Mouse (Mus musculus): ENCODE measurements around the gene B830017H08Rik. TPM values are rescaled to one million over a fixed set of nuclear protein-coding genes. Genes with fewer than 3 reads are reported as not detected.
A peak's percentile ranks its signal among the peaks of the same experiment; 100 is the strongest.

The B830017H08Rik gene
- polyA plus RNA-seq, 2 experiments = not detected

GRCm38 (mm10) chr16:17796519-17796918, 36.4 kb upstream of the B830017H08Rik start:
- TF ChIP-seq CTCF (IDR thresholded peaks at IDR 0.05; ENCODE audit: low read depth) (no peak), EP300 (IDR thresholded peaks at IDR 0.05; ENCODE audit: low read depth) (no peak)
- H3K9ac ChIP-seq (replicated peaks) = no peak overlapping the region
- ATAC-seq (ENCODE audit: insufficient read depth) = no peak
- no peaks in the 10 kb centered on the region for H3K36me3 ChIP-seq (replicated peaks; ENCODE audit: control insufficient read depth, insufficient read depth, low read depth)
- H3K4me2 ChIP-seq (ENCODE audit: low read depth) = peak overlapping the region; percentile 49; the same call in 1 of the 2 replicates
- no peaks in the 10 kb centered on the region for H3K4me1 ChIP-seq (replicated peaks; ENCODE audit: control insufficient read depth in 2 of 2, insufficient read depth in 2 of 2, low read length in 1 of 2)
- DNase-seq (ENCODE audit: low read depth in 3 of 3, low spot score in 3 of 3) = no peak
- H3K27me3 ChIP-seq (ENCODE audit: control insufficient read depth, insufficient read depth, low read length) = peaks cover 61% of the 10 kb centered on the region
- no peak overlapping the region; a peak in 1 of 4 replicates for H3K4me3 ChIP-seq (ENCODE audit: insufficient read depth in 1 of 2, low read depth in 2 of 2, low read length in 2 of 2)
- H3K27ac ChIP-seq = no peak overlapping the region
- no peaks in the 10 kb centered on the region for H3K9me3 ChIP-seq (ENCODE audit: control insufficient read depth, low read length)

GRCm38 (mm10) chr16:17796971-17797811, 35.7 kb upstream of the B830017H08Rik start, which contains the start of gene Scarf2:
Gene Scarf2, plus strand, starts transcription at chr16:17797282.
- ATAC-seq (ENCODE audit: insufficient read depth) (peak; percentile 18; the same call in 1 of the 2 replicates), DNase-seq (ENCODE audit: low read depth in 3 of 3, low spot score in 3 of 3) (no peak)
- TF ChIP-seq CTCF (IDR thresholded peaks at IDR 0.05; ENCODE audit: low read depth) (no peak), EP300 (IDR thresholded peaks at IDR 0.05; ENCODE audit: low read depth) (no peak)
- no peaks in the 10 kb centered on the region for H3K36me3 ChIP-seq (replicated peaks; ENCODE audit: control insufficient read depth, insufficient read depth, low read depth)
- WGBS (ENCODE audit: insufficient replicate concordance) = 3% methylated on average over 78 of the region's 81 CpGs
- H3K9ac ChIP-seq (replicated peaks) = peak within 1 kb of the TSS; percentile 37; the same call in 1 of the 2 replicates
- peak within 1 kb of the TSS; percentile 31 to 47 for H3K4me3 ChIP-seq (ENCODE audit: insufficient read depth in 1 of 2, low read depth in 2 of 2, low read length in 2 of 2)
- H3K4me2 ChIP-seq (ENCODE audit: low read depth) = peak within 1 kb of the TSS; percentile 49
- no peak within 1 kb of the TSS for H3K27ac ChIP-seq
- H3K27me3 ChIP-seq (ENCODE audit: control insufficient read depth, insufficient read depth, low read length) = peaks cover 68% of the 10 kb centered on the region
- no peaks in the 10 kb centered on the region for H3K9me3 ChIP-seq (ENCODE audit: control insufficient read depth, low read length)
- no peaks in the 10 kb centered on the region for H3K4me1 ChIP-seq (replicated peaks; ENCODE audit: control insufficient read depth in 2 of 2, insufficient read depth in 2 of 2, low read length in 1 of 2)

GRCm38 (mm10) chr16:17797812-17798311, 35.1 kb upstream of the B830017H08Rik start:
- 4% methylated on average over 29 of the region's 29 CpGs for WGBS (ENCODE audit: insufficient replicate concordance)
- H3K27ac ChIP-seq = no peak overlapping the region
- ATAC-seq (ENCODE audit: insufficient read depth) (no peak), DNase-seq (ENCODE audit: low read depth in 3 of 3, low spot score in 3 of 3) (no peak)
- no peak overlapping the region for H3K9ac ChIP-seq (replicated peaks)
- no peaks in the 10 kb centered on the region for H3K36me3 ChIP-seq (replicated peaks; ENCODE audit: control insufficient read depth, insufficient read depth, low read depth)
- H3K9me3 ChIP-seq (ENCODE audit: control insufficient read depth, low read length) = no peaks in the 10 kb centered on the region
- TF ChIP-seq CTCF (IDR thresholded peaks at IDR 0.05; ENCODE audit: low read depth) (no peak), EP300 (IDR thresholded peaks at IDR 0.05; ENCODE audit: low read depth) (no peak)
- peaks cover 75% of the 10 kb centered on the region for H3K27me3 ChIP-seq (ENCODE audit: control insufficient read depth, insufficient read depth, low read length)
- H3K4me2 ChIP-seq (ENCODE audit: low read depth) = peak overlapping the region; percentile 49
- H3K4me3 ChIP-seq (ENCODE audit: insufficient read depth in 1 of 2, low read depth in 2 of 2, low read length in 2 of 2) = peak overlapping the region; percentile 31 to 47
- H3K4me1 ChIP-seq (replicated peaks; ENCODE audit: control insufficient read depth in 2 of 2, insufficient read depth in 2 of 2, low read length in 1 of 2) = no peaks in the 10 kb centered on the region

GRCm38 (mm10) chr16:17798321-17799180, 34.4 kb upstream of the B830017H08Rik start:
- DNase-seq (ENCODE audit: low read depth in 3 of 3, low spot score in 3 of 3) (no peak), ATAC-seq (ENCODE audit: insufficient read depth) (no peak)
- Histone ChIP-seq H3K4me3 (ENCODE audit: insufficient read depth in 1 of 2, low read depth in 2 of 2, low read length in 2 of 2) (peak overlapping the region; percentile 31 to 47), H3K4me2 (ENCODE audit: low read depth) (peak overlapping the region; percentile 22), H3K27ac (no peak overlapping the region), H3K9ac (replicated peaks) (no peak overlapping the region), H3K36me3 (replicated peaks; ENCODE audit: control insufficient read depth, insufficient read depth, low read depth) (no peaks in the 10 kb centered on the region), H3K27me3 (ENCODE audit: control insufficient read depth, insufficient read depth, low read length) (peaks cover 82% of the 10 kb centered on the region), H3K4me1 (replicated peaks; ENCODE audit: control insufficient read depth in 2 of 2, insufficient read depth in 2 of 2, low read length in 1 of 2) (no peaks in the 10 kb centered on the region), H3K9me3 (ENCODE audit: control insufficient read depth, low read length) (no peaks in the 10 kb centered on the region)
- WGBS (ENCODE audit: insufficient replicate concordance) = 6% methylated on average over 32 of the region's 45 CpGs
- TF ChIP-seq CTCF (IDR thresholded peaks at IDR 0.05; ENCODE audit: low read depth) = no peak
- no peak for TF ChIP-seq EP300 (IDR thresholded peaks at IDR 0.05; ENCODE audit: low read depth)

- H3K4me2 ChIP-seq (ENCODE audit: low read depth) = no peak overlapping the region
- peaks cover 92% of the 10 kb centered on the region for H3K27me3 ChIP-seq (ENCODE audit: control insufficient read depth, insufficient read depth, low read length)
Observed at GRCm38 (mm10) chr16:17799584-17799983, 33.3 kb upstream of the B830017H08Rik start.

More at GRCm38 (mm10) chr16:17799584-17799983, 33.3 kb upstream of the B830017H08Rik start:
- no peak for DNase-seq (ENCODE audit: low read depth in 3 of 3, low spot score in 3 of 3)
- Histone ChIP-seq H3K27ac (no peak overlapping the region), H3K4me1 (replicated peaks; ENCODE audit: control insufficient read depth in 2 of 2, insufficient read depth in 2 of 2, low read length in 1 of 2) (no peaks in the 10 kb centered on the region), H3K9ac (replicated peaks) (no peak overlapping the region), H3K4me3 (ENCODE audit: insufficient read depth in 1 of 2, low read depth in 2 of 2, low read length in 2 of 2) (no peak overlapping the region), H3K9me3 (ENCODE audit: control insufficient read depth, low read length) (no peaks in the 10 kb centered on the region), H3K36me3 (replicated peaks; ENCODE audit: control insufficient read depth, insufficient read depth, low read depth) (no peaks in the 10 kb centered on the region)
- ATAC-seq (ENCODE audit: insufficient read depth) = no peak
- no peak for TF ChIP-seq CTCF (IDR thresholded peaks at IDR 0.05; ENCODE audit: low read depth)

Measured in liver, embryonic 14.5 days (tissue).